Mouse (Mus musculus): Measurements from ENCODE around the gene Bcl10. TPM values are rescaled to one million over a fixed set of nuclear protein-coding genes. Genes with fewer than 3 reads are reported as not detected.
"Not testable (repeated sequence)": the region's sequence is repeated elsewhere in the genome, so short reads cannot be mapped to it uniquely, and the experiment has no call there.

Bcl10 gene
- total RNA-seq, 2 experiments from 2014 or later = 18.1 to 20.4 TPM

GRCm38 (mm10) chr3:145906582-145906981, 16.0 kb upstream of the Bcl10 start:
- intact Hi-C loops (cut with DNase I) = loop anchor here (1.0 to 5.0 kb wide), 3 partner anchors 48 to 259 kb away; partner anchors contain the start of gene Ccn1
- DNase-seq (ENCODE audit: low spot score) = no peak

- intact Hi-C loops (cut with DNase I) = no loop called here
- no peak for DNase-seq (ENCODE audit: low spot score)
Observed at GRCm38 (mm10) chr3:145912512-145912911, 10.1 kb upstream of the Bcl10 start.

GRCm38 (mm10) chr3:145913263-145913662, 9.3 kb upstream of the Bcl10 start:
- no peak for DNase-seq (ENCODE audit: low spot score)
- intact Hi-C loops (cut with DNase I) = no loop called here

- DNase-seq (ENCODE audit: low spot score); intact Hi-C loops (cut with DNase I): not testable (repeated sequence)
Observed at GRCm38 (mm10) chr3:145913942-145914341, 8.7 kb upstream of the Bcl10 start.

DNA sequence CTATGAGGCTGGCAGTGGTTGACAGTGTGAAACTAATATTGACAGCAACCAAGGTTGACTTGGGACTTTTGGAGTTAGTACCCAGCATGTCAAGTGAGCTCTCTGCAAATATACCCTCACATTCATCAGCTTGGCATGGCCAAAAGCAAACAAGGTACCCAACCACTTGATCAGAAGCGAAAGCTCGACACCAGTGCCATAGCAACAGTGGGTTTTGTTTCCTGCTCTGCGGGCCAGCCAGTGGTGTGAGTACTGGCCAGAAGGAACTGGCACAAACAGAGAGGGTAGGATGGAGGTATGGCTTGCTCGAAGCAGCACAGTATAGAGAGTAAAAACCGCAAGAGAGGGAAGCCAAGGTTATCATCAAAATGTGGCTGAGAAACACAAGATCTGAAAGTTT, 6.2 kb upstream of the Bcl10 start:
- no peak for DNase-seq (ENCODE audit: low spot score)
- intact Hi-C loops (cut with DNase I) = no loop called here

DNA sequence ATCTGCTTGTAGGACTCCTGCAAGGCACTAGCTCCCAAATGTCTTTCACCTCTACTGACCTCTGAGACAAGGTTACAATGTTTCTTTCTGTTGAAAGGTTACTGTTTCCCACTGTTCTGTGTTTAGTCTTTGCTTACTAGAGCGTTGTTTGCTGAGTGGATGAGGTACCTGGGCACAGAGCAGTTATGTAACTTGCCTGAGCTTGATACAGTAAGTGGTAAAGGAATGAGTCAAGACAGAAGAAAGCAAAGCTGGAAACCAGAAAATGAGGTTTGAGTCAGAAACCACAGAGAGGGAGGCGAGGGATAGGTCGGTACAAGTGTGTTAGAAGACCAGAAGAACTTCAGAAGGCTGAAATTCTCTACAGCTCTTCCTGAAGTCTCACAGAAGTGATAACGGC, 5.8 kb upstream of the Bcl10 start:
- no peak for DNase-seq (ENCODE audit: low spot score)
- intact Hi-C loops (cut with DNase I) = no loop called here

DNA sequence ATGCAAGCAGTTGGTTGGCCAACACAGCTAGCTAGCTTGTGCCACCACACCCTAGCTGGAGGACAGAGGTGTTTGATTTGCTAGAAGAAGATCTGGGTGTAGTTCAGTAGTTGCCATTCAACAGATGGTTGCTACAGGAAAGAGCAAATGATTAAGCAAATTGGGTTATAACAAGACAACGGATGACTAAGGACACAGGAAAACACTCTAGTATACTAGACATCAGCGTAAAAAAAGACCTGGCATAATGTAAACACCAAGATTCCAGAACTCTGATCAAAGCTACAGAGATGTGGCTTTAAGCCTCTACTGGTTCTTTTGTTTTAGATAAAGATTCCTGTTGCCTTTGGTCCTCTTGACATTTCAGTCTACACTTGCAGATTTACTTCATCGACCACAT, 367 bp downstream of the Bcl10 start:
- DNase-seq (ENCODE audit: low spot score) = no peak
- intact Hi-C loops (cut with DNase I) = loop anchor here (5.0 to 10.0 kb wide), 2 partner anchors 271 to 798 kb away; no protein-coding TSS in a partner anchor

- DNase-seq (ENCODE audit: low spot score) = peak; percentile 99
- intact Hi-C loops (cut with DNase I) = loop anchor here (5.0 to 10.0 kb wide), 2 partner anchors 272 to 799 kb away; no protein-coding TSS in a partner anchor
Observed at GRCm38 (mm10) chr3:145923874-145924577, 1.4 kb downstream of the Bcl10 start.

GRCm38 (mm10) chr3:145924649-145925337, 2.2 kb downstream of the Bcl10 start:
- peak; percentile 31 for DNase-seq (ENCODE audit: low spot score)
- intact Hi-C loops (cut with DNase I) = loop anchor here (5.0 to 10.0 kb wide), 2 partner anchors 272 to 800 kb away; no protein-coding TSS in a partner anchor

- intact Hi-C loops (cut with DNase I) = loop anchor here (10.0 kb wide), 1 partner anchor 801 kb away; no protein-coding TSS in a partner anchor
- DNase-seq (ENCODE audit: low spot score) = no peak
Observed at GRCm38 (mm10) chr3:145925506-145925905, 2.9 kb downstream of the Bcl10 start.

GRCm38 (mm10) chr3:145929525-145930400, 7.2 kb downstream of the Bcl10 start:
- intact Hi-C loops (cut with DNase I) = loop anchor here (10.0 kb wide), 1 partner anchor 805 kb away; no protein-coding TSS in a partner anchor
- DNase-seq (ENCODE audit: low spot score) = no peak

- intact Hi-C loops (cut with DNase I) = no loop called here
- DNase-seq (ENCODE audit: low spot score) = no peak
Observed at GRCm38 (mm10) chr3:145933845-145934244, 11.2 kb downstream of the Bcl10 start.

DNA sequence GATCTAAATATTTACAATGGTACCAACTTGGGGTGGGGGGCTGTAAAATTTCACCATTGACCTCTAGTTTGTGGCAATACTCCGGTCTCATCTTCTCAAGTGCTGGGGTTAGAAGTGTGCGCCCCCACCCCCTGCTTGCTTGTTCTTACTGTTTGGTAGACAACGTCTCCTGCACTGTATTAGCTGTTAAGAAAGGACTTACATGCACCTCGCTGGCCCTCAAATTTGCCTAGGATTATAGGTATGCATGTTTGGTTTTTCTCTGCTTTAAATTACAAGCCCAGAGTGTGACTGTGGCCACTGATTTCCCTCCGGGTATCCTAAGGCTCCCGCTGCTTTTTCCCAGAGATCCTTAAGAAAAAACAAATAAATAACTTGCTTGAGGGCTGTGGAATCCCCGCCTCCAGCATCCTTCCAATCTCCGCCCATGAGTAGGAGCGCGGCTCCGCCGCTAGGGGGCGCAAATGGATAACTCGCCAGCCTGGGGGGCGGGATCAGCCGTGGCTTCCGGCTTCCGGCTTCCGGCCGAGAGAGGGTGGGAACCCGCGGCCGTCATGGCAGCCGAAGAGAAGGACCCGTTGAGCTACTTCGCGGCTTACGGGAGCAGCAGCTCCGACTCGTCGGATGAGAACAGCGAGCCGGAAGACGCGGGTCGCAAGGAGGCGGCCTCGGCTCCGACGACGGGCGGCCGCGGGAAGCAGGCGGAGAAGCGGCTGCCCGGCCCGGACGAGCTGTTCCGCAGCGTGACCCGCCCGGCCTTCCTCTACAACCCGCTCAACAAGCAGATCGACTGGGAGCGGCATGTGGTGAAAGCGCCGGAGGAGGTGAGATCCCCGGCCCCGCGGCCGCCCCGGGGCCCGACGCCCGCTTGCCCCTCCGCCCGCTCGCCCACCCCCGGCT, 15.2 kb downstream of the Bcl10 start, which contains the start of gene 2410004B18Rik:
2410004B18Rik (plus strand) TSS at position 510 of the 900 bp plus-strand sequence.
- intact Hi-C loops (cut with DNase I) = loop anchor here (5.0 kb wide), 1 partner anchor 465 kb away; the partner anchor contains the start of gene Ssx2ip
- peak; percentile 81 for DNase-seq (ENCODE audit: low spot score)

- intact Hi-C loops (cut with DNase I) = loop anchor here (5.0 kb wide), 1 partner anchor 464 kb away; the partner anchor contains the start of gene Ssx2ip
- DNase-seq (ENCODE audit: low spot score) = no peak
Observed at GRCm38 (mm10) chr3:145938405-145939349, 16.1 kb downstream of the Bcl10 start.

DNA sequence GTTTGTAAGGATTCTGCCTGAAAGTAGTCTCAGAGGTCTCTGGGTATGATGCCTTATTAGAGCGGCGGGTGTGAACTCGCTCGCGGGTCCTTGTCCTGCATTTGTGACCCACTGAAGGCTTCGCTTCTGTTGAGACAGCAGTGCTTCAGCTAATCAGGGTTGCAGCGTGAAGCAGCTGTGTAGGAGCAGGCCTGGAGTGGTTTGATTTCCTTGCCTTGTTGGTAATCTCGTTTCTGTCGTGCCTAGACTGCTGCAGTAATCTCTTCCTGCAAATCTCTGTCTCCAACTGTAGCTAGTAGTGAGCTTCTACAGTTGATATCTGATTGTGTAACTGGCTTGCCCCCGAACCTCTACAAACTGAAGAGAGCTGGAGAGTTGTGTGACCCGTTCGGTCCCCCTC, 16.8 kb downstream of the Bcl10 start:
- intact Hi-C loops (cut with DNase I) = loop anchor here (5.0 kb wide), 1 partner anchor 463 kb away; the partner anchor contains the start of gene Ssx2ip

GRCm38 (mm10) chr3:145939971-145940370, 17.4 kb downstream of the Bcl10 start:
- DNase-seq (ENCODE audit: low spot score) = no peak
- intact Hi-C loops (cut with DNase I) = loop anchor here (2.0 to 10.0 kb wide), 3 partner anchors 237 to 462 kb away; partner anchors contain the start of gene Ssx2ip

More for the DNA sequence above, 16.8 kb downstream of the Bcl10 start:
- DNase-seq (ENCODE audit: low spot score) = no peak

- intact Hi-C loops (cut with DNase I) = loop anchor here (2.0 to 10.0 kb wide), 2 partner anchors 235 to 403 kb away; no protein-coding TSS in a partner anchor
- DNase-seq (ENCODE audit: low spot score) = no peak
Observed at GRCm38 (mm10) chr3:145941971-145942370, 19.4 kb downstream of the Bcl10 start.

All from heart, postnatal 25 days (tissue).